Mouse (Mus musculus) forebrain, embryonic 12.5 days (tissue): Measurements from ENCODE around the gene Dlg2. TPM values are rescaled to one million over a fixed set of nuclear protein-coding genes. Genes with fewer than 3 reads are reported as not detected.

Experiments
- ATAC-seq: fragments of 200-750 bp; cut with Nextera tagmentation; 2 replicates; pipeline ENCODE4 v1.8.0; 2017; ENCODE audit warnings: moderate TSS enrichment; ENCODE audit not compliant: low FRiP score
- H3K27ac ChIP-seq: fragments of 300-500 bp; sonication (generic); 2 replicates; pipeline ENCODE4 v1.5.1; 2016; ENCODE audit warnings: mild to moderate bottlenecking
- H3K27me3 ChIP-seq: fragments of 300-500 bp; sonication (generic); 2 replicates; pipeline ENCODE4 v1.6.1; 2016; ENCODE audit warnings: mild to moderate bottlenecking
- H3K36me3 ChIP-seq: fragments of 300-500 bp; sonication (generic); replicated peaks from 2 replicates; pipeline ENCODE4 v1.6.1; 2016; ENCODE audit warnings: mild to moderate bottlenecking
- H3K4me1 ChIP-seq: fragments of 300-500 bp; sonication (generic); 2 replicates; pipeline ENCODE4 v1.6.1; 2016
- H3K4me2 ChIP-seq: fragments of 300-500 bp; sonication (generic); 2 replicates; pipeline ENCODE4 v1.6.1; 2016; ENCODE audit warnings: mild to moderate bottlenecking, moderate library complexity
- H3K4me3 ChIP-seq: fragments of 300-500 bp; sonication (generic); replicated peaks from 2 replicates; pipeline ENCODE4 v1.5.1; 2016; ENCODE audit warnings: mild to moderate bottlenecking
- H3K9ac ChIP-seq: fragments of 300-500 bp; sonication (generic); 2 replicates; pipeline ENCODE4 v1.6.1; 2016; ENCODE audit warnings: mild to moderate bottlenecking
- H3K9me3 ChIP-seq: fragments of 300-500 bp; sonication (generic); 2 replicates; pipeline ENCODE4 v1.6.1; 2016
- WGBS: fragments of 180-500 bp; shearing (Covaris S2); methylation state at CpG from one replicate; pipeline ENCODE4 v1.1.7; 2016; 5-methylcytosine and 5-hydroxymethylcytosine counted together
- polyA plus RNA-seq: library from polyadenylated mRNA; unstranded; fragments of >200 nt; fragmentation: Nextera tagmentation; extraction: Ambion mirVana; gene quantifications from 2 replicates; pipeline ENCODE4 v1.2.1, GENCODE M21; 2016

Gene Dlg2
- polyA plus RNA-seq, 1 experiment from 2014 or later: 6.5 TPM

GRCm38 (mm10) chr7:91709853-91710252 lies 1233.4 kb downstream of the Dlg2 start:
- H3K9me3 ChIP-seq: no peaks in the 10 kb centered on the region
- no peaks in the 10 kb centered on the region for H3K36me3 ChIP-seq
- no peak overlapping the region for H3K4me2 ChIP-seq
- no peak overlapping the region for H3K27ac ChIP-seq
- no peaks in the 10 kb centered on the region for H3K4me1 ChIP-seq
- no peaks in the 10 kb centered on the region for H3K27me3 ChIP-seq
- H3K4me3 ChIP-seq: no peak overlapping the region
- 81% methylated on average over 5 of the region's 5 CpGs for WGBS
- H3K9ac ChIP-seq: no peak overlapping the region
- ATAC-seq: no peak

DNA sequence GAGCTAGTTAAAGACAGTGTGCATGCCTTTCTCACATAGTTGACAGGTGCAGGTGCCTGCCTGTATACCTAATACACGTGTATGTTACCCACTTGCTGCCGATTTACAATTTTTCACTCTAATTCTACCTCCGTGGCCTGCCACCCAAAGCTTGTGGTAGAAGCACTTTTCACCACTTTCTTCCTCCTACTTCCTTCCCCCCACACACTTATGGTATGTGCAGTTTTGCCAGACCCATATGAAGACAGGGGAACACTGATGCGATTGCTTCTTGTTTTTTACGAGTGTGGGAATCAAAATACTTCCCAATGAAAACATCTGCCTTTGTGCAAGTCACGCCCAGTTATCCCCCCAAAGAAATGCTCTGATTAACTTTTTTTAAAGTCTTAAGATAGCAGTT lies 1234.7 kb downstream of the Dlg2 start:
- Histone ChIP-seq H3K27me3 (no peaks in the 10 kb centered on the region), H3K9me3 (no peaks in the 10 kb centered on the region), H3K36me3 (no peaks in the 10 kb centered on the region), H3K4me2 (no peak overlapping the region), H3K27ac (no peak overlapping the region), H3K9ac (no peak overlapping the region), H3K4me3 (no peak overlapping the region), H3K4me1 (no peaks in the 10 kb centered on the region)
- WGBS: 80% methylated on average over 6 of the region's 6 CpGs
- ATAC-seq: no peak

- 68% methylated on average over 1 of the region's 1 CpGs for WGBS
- H3K27me3 ChIP-seq: no peaks in the 10 kb centered on the region
- H3K4me3 ChIP-seq: no peak overlapping the region
- H3K4me2 ChIP-seq: no peak overlapping the region
- no peaks in the 10 kb centered on the region for H3K4me1 ChIP-seq
- no peak for ATAC-seq
- no peak overlapping the region for H3K27ac ChIP-seq
- no peaks in the 10 kb centered on the region for H3K36me3 ChIP-seq
- H3K9ac ChIP-seq: no peak overlapping the region
- no peaks in the 10 kb centered on the region for H3K9me3 ChIP-seq
These were observed 1239.3 kb downstream of the Dlg2 start for GRCm38 (mm10) chr7:91715776-91716175.

DNA sequence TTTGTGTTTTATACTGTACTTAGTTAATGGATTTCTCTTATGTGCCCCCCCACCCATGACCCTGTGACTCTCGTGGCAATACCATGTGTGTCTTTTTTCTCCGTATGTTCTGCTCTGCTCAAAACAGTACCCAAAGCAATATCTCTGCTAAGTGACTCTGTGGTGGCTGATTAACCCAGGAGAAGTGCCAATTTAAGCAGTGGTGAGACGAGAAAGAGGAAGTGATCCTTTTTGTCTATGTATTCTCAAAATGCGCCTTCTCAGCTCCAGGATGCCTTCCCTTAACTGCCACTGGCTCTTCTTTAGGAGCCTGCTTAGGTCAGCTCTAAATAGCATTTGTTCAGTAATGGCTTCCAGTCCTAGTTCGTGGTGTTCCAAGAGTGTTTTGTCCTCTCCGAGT lies 1240.2 kb downstream of the Dlg2 start:
- H3K4me2 ChIP-seq: no peak overlapping the region
- H3K9ac ChIP-seq: no peak overlapping the region
- H3K4me1 ChIP-seq: no peaks in the 10 kb centered on the region
- no peak for ATAC-seq
- H3K9me3 ChIP-seq: no peaks in the 10 kb centered on the region
- no peaks in the 10 kb centered on the region for H3K27me3 ChIP-seq
- H3K36me3 ChIP-seq: no peaks in the 10 kb centered on the region
- no peak overlapping the region for H3K27ac ChIP-seq
- H3K4me3 ChIP-seq: no peak overlapping the region
- 82% methylated on average over 6 of the region's 6 CpGs for WGBS

DNA sequence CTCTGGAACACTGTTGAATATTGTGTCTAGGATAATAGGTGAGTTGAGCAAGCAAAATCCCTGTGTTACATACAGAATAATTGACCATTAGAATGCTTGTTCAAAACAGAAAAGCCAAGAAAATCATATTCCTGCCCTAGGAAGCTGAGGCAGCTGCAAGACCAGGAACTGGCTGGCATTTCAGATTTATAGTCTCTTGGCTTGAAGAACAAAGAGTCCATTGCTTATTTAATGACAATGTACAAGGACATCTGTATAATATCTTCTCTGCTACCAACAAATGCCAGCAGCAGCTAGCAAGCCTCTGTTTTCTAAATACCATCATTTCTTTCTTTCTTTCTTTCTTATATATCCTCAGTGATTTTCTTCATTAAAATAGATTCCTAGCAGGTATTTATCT lies 1243.8 kb downstream of the Dlg2 start:
- Histone ChIP-seq H3K9me3 (no peaks in the 10 kb centered on the region), H3K27ac (no peak overlapping the region), H3K9ac (no peak overlapping the region), H3K4me3 (no peak overlapping the region), H3K4me1 (no peaks in the 10 kb centered on the region), H3K27me3 (no peaks in the 10 kb centered on the region), H3K4me2 (no peak overlapping the region), H3K36me3 (no peaks in the 10 kb centered on the region)
- ATAC-seq: no peak

- WGBS: 83% methylated on average over 5 of the region's 5 CpGs
- Histone ChIP-seq H3K27me3 (no peaks in the 10 kb centered on the region), H3K9me3 (no peaks in the 10 kb centered on the region), H3K9ac (no peak overlapping the region), H3K4me3 (no peak overlapping the region), H3K27ac (no peak overlapping the region), H3K36me3 (no peaks in the 10 kb centered on the region), H3K4me2 (no peak overlapping the region), H3K4me1 (no peaks in the 10 kb centered on the region)
- no peak for ATAC-seq
These were observed 1247.9 kb downstream of the Dlg2 start for GRCm38 (mm10) chr7:91724397-91724796.

DNA sequence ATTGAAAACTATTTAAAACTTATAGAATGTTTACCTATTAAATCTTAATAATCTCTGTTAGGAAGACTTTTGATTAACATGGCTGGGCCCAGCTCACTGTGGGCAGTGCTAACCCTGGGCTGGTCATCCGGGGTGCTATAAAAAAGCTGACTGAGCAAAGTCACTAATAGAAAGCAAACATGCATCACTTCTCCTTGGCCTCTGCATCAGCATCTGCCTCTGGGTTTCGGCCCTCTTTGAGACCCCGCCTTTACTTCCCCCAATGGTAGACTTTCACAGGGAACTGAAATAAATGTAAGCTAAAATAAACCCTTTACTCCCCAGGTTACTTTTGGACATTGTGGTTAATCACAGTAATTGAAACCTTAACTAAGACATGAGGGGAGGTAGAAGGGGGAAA lies 1264.3 kb downstream of the Dlg2 start:
- H3K36me3 ChIP-seq: no peaks in the 10 kb centered on the region
- no peak overlapping the region for H3K4me2 ChIP-seq
- no peak overlapping the region for H3K27ac ChIP-seq
- H3K9me3 ChIP-seq: no peaks in the 10 kb centered on the region
- no peaks in the 10 kb centered on the region for H3K27me3 ChIP-seq
- no peak for ATAC-seq
- WGBS: 87% methylated on average over 3 of the region's 3 CpGs
- no peaks in the 10 kb centered on the region for H3K4me1 ChIP-seq
- H3K9ac ChIP-seq: no peak overlapping the region
- no peak overlapping the region for H3K4me3 ChIP-seq

DNA sequence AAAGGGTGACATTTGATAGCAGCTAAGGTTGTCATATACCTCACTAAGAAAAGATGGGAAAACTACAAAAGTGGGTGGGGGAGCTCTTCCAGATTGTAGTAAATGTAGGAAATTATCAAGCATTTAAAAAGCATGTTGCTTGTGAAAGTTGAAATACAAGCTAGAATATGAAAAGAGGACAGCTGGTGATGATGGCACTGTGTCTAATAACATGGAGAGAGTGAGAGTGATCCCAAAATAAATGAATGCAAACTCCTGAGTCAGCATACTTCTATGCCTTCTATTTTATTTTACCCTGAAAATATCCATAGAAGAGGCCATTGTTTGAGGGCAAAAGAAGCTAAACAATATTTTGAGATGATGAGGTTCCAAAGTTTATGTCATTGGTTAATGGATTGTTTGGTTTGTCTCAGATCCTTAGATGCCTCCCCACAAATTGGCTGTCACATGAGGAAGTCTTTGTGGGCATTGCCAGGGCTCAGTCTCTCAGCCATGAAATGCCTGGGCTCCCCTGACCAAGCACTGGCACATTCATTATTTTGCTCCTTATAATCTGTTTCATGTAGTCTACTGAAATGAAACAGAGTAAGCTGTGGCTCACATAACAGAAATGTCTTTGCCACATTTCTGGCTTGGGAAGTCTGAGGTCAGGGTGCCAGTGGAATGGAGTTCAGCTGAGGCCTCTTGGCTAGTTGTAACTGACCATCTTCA lies 1276.8 kb downstream of the Dlg2 start:
- H3K4me2 ChIP-seq: no peak overlapping the region
- no peaks in the 10 kb centered on the region for H3K36me3 ChIP-seq
- no peaks in the 10 kb centered on the region for H3K4me1 ChIP-seq
- H3K27me3 ChIP-seq: no peaks in the 10 kb centered on the region
- H3K27ac ChIP-seq: no peak overlapping the region
- no peaks in the 10 kb centered on the region for H3K9me3 ChIP-seq
- ATAC-seq: no peak
- H3K9ac ChIP-seq: no peak overlapping the region
- no peak overlapping the region for H3K4me3 ChIP-seq

DNA sequence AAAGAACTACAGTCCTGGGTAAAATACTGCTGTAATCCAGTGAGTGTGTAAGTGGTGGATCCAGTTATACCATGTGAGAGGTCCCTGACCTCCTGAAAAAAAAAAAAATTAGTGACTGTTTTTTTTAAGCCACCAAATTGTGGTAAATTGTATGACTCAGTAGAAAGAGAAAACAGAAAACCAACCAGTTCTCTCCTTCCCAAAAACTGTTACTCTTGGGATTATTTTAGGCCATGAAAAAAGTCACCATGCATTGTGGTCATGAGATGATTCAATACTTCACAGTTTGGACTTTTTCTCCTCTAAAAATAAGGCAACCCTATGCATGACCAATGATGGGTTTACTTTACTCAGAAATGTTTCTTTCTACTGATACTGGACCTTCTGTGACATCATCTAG lies 1291.2 kb downstream of the Dlg2 start:
- H3K4me2 ChIP-seq: no peak overlapping the region
- no peak for ATAC-seq
- no peak overlapping the region for H3K9ac ChIP-seq
- H3K9me3 ChIP-seq: no peaks in the 10 kb centered on the region
- H3K36me3 ChIP-seq: no peaks in the 10 kb centered on the region
- H3K4me3 ChIP-seq: no peak overlapping the region
- H3K27me3 ChIP-seq: no peaks in the 10 kb centered on the region
- H3K27ac ChIP-seq: no peak overlapping the region
- H3K4me1 ChIP-seq: no peaks in the 10 kb centered on the region

GRCm38 (mm10) chr7:91778673-91779072 lies 1302.2 kb downstream of the Dlg2 start:
- no peak overlapping the region for H3K9ac ChIP-seq
- H3K27me3 ChIP-seq: no peaks in the 10 kb centered on the region
- no peak overlapping the region for H3K4me3 ChIP-seq
- H3K9me3 ChIP-seq: no peaks in the 10 kb centered on the region
- H3K36me3 ChIP-seq: no peaks in the 10 kb centered on the region
- H3K4me1 ChIP-seq: no peaks in the 10 kb centered on the region
- H3K27ac ChIP-seq: no peak overlapping the region
- no peak for ATAC-seq
- H3K4me2 ChIP-seq: no peak overlapping the region

GRCm38 (mm10) chr7:91784617-91785016 lies 1308.1 kb downstream of the Dlg2 start:
- Histone ChIP-seq H3K4me1 (no peaks in the 10 kb centered on the region), H3K4me3 (no peak overlapping the region), H3K9ac (no peak overlapping the region), H3K36me3 (no peaks in the 10 kb centered on the region), H3K27ac (no peak overlapping the region), H3K4me2 (no peak overlapping the region), H3K9me3 (no peaks in the 10 kb centered on the region), H3K27me3 (no peaks in the 10 kb centered on the region)
- no peak for ATAC-seq
- whole genome bisulfite sequencing: 64% methylated on average over 2 of the region's 2 CpGs

DNA sequence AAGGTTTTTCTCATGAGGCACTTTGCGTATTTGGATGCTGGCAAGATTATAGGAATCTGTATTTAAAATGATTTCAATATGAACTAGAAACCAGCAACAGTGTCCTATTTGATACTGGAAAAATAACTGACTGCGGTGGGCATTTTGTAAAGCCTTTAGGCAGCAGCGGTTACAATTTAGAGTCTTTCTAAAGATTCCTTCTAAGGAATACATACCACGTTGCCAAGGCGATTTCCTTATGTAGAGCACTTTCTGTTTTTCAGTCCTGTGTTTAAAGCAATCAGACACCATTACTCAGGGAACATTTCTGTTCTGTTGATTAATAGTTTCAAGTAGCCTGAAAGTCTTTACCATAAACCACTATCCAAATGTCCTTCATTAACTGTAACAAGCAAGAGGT lies 1309.0 kb downstream of the Dlg2 start:
- Histone ChIP-seq H3K4me2 (no peak overlapping the region), H3K27ac (no peak overlapping the region), H3K9ac (no peak overlapping the region), H3K4me3 (no peak overlapping the region), H3K9me3 (no peaks in the 10 kb centered on the region), H3K4me1 (no peaks in the 10 kb centered on the region), H3K27me3 (no peaks in the 10 kb centered on the region), H3K36me3 (no peaks in the 10 kb centered on the region)
- 76% methylated on average over 5 of the region's 5 CpGs for WGBS
- ATAC-seq: no peak

GRCm38 (mm10) chr7:91785871-91786270 lies 1309.4 kb downstream of the Dlg2 start:
- no peak for ATAC-seq
- H3K27me3 ChIP-seq: no peaks in the 10 kb centered on the region
- H3K4me3 ChIP-seq: no peak overlapping the region
- H3K9ac ChIP-seq: no peak overlapping the region
- H3K9me3 ChIP-seq: no peaks in the 10 kb centered on the region
- H3K4me2 ChIP-seq: no peak overlapping the region
- no peaks in the 10 kb centered on the region for H3K36me3 ChIP-seq
- H3K27ac ChIP-seq: no peak overlapping the region
- no peaks in the 10 kb centered on the region for H3K4me1 ChIP-seq
- 77% methylated on average over 3 of the region's 3 CpGs for WGBS
